Mouse (Mus musculus): Measurements from ENCODE around the gene Minos1. TPM values are rescaled to one million over a fixed set of nuclear protein-coding genes. Genes with fewer than 3 reads are reported as not detected.

Gene Minos1
- polyA plus RNA-seq, 1 experiment from 2014 or later: 852 TPM

DNA sequence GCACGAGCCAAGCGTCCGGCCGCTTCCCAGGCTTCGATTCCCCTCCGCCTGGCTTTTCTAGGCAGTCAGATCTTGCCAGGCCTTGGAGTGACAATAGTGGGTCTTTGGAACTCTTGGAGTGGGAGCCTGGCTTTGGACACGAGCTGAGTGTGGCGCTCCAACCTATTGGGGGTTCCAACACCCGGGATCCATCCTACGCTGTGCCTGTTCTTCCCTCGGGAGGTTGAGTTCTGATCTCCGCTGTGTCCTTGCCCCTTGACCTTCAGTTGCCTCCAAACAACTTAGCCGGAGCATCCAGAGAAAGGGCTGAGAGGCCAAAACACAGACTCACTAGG is 37.8 kb downstream of the Minos1 start:
- no peaks in the 10 kb centered on the region; the same call in 1 of the 2 replicates for H3K36me3 ChIP-seq (ENCODE audit: control insufficient read depth, insufficient read depth)
- H3K27me3 ChIP-seq (replicated peaks; ENCODE audit: control insufficient read depth, insufficient read depth, low read length): 0 out of 2 replicates have a peak, but pooled peaks cover 17% of the 10 kb centered on the region
- 35% methylated on average over 13 of the region's 13 CpGs for WGBS
- H3K9ac ChIP-seq (ENCODE audit: low read depth, low read length): no peak overlapping the region; the same call in 1 of the 2 replicates
- no peaks in the 10 kb centered on the region for H3K9me3 ChIP-seq (ENCODE audit: control insufficient read depth)
- TF ChIP-seq CTCF (IDR thresholded peaks at IDR 0.05; ENCODE audit: low read depth): no peak
- H3K27ac ChIP-seq (ENCODE audit: low read depth, low read length): no peak overlapping the region
- peak overlapping the region; percentile 93 for H3K4me2 ChIP-seq (replicated peaks; ENCODE audit: low read depth)
- H3K4me3 ChIP-seq (ENCODE audit: low read depth, low read length): peak overlapping the region; percentile 65
- H3K4me1 ChIP-seq (replicated peaks; ENCODE audit: control insufficient read depth, insufficient read depth, low read length): peaks cover 8% of the 10 kb centered on the region; the same call in 1 of the 2 replicates
- no peak for ATAC-seq

DNA sequence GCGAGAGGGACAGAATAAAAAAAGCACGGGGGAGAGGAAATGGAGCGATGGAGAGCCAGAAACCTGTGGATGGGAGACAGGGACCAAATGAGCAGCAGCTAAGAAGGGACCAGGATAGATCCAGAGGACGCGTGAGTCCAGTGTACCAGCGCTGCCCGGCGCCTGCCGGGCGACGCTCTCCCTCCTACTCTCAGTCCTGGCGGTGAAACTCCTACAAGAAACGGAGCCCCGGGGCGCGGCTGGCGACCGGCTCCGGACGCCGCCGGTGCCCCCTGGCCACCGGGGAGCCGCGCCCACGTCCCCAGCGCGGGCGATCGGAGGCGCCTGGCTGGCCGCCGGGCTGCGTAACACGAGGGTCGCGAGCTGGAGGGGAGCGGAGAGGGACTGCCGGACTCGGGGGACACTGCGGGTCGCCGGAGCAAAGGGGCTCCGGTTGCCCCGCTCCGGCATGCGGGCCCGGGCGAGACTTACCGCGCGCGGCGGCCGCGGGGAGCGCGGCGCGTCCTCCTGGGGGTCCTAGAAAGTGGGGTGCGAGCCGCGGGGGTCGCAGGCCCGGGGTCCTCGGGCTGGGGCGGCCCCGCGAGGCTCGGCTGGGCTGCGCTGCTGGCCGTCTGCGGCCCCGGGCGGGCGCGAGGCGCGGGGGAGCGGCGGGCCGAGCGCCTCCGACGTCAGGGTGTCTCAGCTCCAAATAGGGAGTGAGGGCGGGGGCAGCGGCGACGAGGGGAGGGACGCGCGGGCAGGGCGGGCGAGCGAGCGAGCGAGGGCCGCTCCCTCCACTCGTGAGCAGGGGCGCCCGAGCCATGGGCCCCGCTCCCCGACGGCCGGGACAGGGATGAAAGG is 38.3 kb downstream of the Minos1 start, which contains the start of gene Nbl1:
TSS of gene Nbl1 (minus strand) at position 638 of the 840 bp plus-strand sequence.
- Histone ChIP-seq H3K36me3 (ENCODE audit: control insufficient read depth, insufficient read depth) (no peaks in the 10 kb centered on the region; the same call in 1 of the 2 replicates), H3K27ac (ENCODE audit: low read depth, low read length) (no peak within 1 kb of the TSS), H3K4me3 (ENCODE audit: low read depth, low read length) (peak within 1 kb of the TSS; percentile 65), H3K4me2 (replicated peaks; ENCODE audit: low read depth) (peak within 1 kb of the TSS; percentile 93), H3K27me3 (replicated peaks; ENCODE audit: control insufficient read depth, insufficient read depth, low read length) (0 out of 2 replicates have a peak, but pooled peaks cover 17% of the 10 kb centered on the region), H3K9me3 (ENCODE audit: control insufficient read depth) (no peaks in the 10 kb centered on the region), H3K4me1 (replicated peaks; ENCODE audit: control insufficient read depth, insufficient read depth, low read length) (peaks cover 8% of the 10 kb centered on the region; the same call in 1 of the 2 replicates), H3K9ac (ENCODE audit: low read depth, low read length) (peak within 1 kb of the TSS; percentile 64)
- no peak for TF ChIP-seq CTCF (IDR thresholded peaks at IDR 0.05; ENCODE audit: low read depth)
- WGBS: under 1% methylated on average over 98 of the region's 105 CpGs
- no peak for ATAC-seq

DNA sequence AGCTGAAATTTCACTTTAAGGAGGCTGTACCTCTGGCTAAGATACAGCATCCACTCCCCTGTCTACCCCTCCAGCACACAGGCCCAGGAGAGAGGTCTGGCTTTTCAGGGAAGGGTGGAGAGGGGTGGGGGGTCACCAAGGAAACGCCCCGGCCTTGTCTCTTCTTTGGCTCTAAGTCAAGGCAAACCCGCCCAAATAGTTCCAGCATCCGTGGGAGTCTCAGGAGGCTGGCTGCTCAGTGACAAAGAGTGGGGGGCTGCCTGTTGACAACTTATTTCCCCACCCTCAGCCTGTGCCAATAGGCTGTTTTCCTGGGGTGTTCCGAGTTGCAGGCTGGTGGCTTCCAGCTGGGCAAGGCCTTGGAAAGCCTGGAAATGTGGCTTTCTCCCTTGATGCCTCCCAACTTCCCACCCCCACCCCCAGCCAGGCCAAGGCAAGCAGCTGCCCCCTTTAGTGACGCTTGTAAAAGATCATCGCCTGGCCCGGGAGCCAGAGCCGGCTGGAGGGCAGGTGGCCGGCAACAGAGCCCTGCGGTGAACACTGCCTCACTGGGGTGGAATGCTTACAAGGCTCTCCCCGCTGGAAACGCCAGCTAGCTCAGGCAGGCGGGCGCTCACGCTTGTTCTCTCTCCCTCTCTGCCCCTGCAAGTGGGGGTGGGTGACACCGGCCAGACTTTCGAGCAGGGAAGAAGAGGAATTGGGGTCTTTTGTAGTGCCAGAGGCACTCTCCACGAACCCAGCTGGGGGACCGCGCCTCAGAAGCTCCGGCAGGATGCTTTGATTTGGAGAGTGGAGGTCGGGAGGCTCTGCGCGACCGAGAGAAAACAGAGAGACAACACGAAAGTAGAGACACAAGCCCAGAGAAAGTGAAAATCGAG is 39.2 kb downstream of the Minos1 start:
- H3K27ac ChIP-seq (ENCODE audit: low read depth, low read length): no peak overlapping the region
- H3K9ac ChIP-seq (ENCODE audit: low read depth, low read length): peak overlapping the region; percentile 64; the same call in 1 of the 2 replicates
- H3K9me3 ChIP-seq (ENCODE audit: control insufficient read depth): no peaks in the 10 kb centered on the region
- H3K4me1 ChIP-seq (replicated peaks; ENCODE audit: control insufficient read depth, insufficient read depth, low read length): peaks cover 8% of the 10 kb centered on the region; the same call in 1 of the 2 replicates
- 0 out of 2 replicates have a peak, but pooled peaks cover 17% of the 10 kb centered on the region for H3K27me3 ChIP-seq (replicated peaks; ENCODE audit: control insufficient read depth, insufficient read depth, low read length)
- H3K4me2 ChIP-seq (replicated peaks; ENCODE audit: low read depth): peak overlapping the region; percentile 93
- no peaks in the 10 kb centered on the region; the same call in 1 of the 2 replicates for H3K36me3 ChIP-seq (ENCODE audit: control insufficient read depth, insufficient read depth)
- no peak for TF ChIP-seq CTCF (IDR thresholded peaks at IDR 0.05; ENCODE audit: low read depth)
- 18% methylated on average over 28 of the region's 28 CpGs for WGBS
- H3K4me3 ChIP-seq (ENCODE audit: low read depth, low read length): peak overlapping the region; percentile 65
- ATAC-seq: no peak

DNA sequence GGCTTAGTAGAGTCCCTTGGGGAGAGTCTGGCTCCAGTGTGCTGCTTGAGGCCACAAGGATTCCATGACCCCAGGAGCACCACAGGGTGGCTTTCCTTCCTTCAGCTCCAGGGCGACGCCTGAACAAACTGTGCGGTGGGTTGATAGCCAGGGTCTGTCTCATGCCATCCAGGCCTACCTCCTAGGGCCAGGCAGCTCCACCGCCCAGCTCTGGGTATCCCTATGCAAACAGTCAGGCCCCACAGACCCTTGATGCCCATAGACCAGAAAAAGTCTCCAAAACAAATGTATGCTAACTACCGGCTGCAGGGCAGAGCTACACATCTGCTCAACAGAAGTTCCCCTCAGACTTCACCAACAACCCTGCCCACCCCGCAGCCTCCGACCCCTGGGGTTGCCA is 39.8 kb downstream of the Minos1 start:
- no peak for TF ChIP-seq CTCF (IDR thresholded peaks at IDR 0.05; ENCODE audit: low read depth)
- peaks cover 8% of the 10 kb centered on the region; the same call in 1 of the 2 replicates for H3K4me1 ChIP-seq (replicated peaks; ENCODE audit: control insufficient read depth, insufficient read depth, low read length)
- no peak for ATAC-seq
- H3K36me3 ChIP-seq (ENCODE audit: control insufficient read depth, insufficient read depth): no peaks in the 10 kb centered on the region; the same call in 1 of the 2 replicates
- H3K9me3 ChIP-seq (ENCODE audit: control insufficient read depth): no peaks in the 10 kb centered on the region
- WGBS: 60% methylated on average over 7 of the region's 7 CpGs
- H3K4me2 ChIP-seq (replicated peaks; ENCODE audit: low read depth): peak overlapping the region; percentile 93
- H3K27me3 ChIP-seq (replicated peaks; ENCODE audit: control insufficient read depth, insufficient read depth, low read length): 0 out of 2 replicates have a peak, but pooled peaks cover 17% of the 10 kb centered on the region
- no peak overlapping the region for H3K27ac ChIP-seq (ENCODE audit: low read depth, low read length)
- peak overlapping the region; percentile 15 for H3K4me3 ChIP-seq (ENCODE audit: low read depth, low read length)
- H3K9ac ChIP-seq (ENCODE audit: low read depth, low read length): no peak overlapping the region

DNA sequence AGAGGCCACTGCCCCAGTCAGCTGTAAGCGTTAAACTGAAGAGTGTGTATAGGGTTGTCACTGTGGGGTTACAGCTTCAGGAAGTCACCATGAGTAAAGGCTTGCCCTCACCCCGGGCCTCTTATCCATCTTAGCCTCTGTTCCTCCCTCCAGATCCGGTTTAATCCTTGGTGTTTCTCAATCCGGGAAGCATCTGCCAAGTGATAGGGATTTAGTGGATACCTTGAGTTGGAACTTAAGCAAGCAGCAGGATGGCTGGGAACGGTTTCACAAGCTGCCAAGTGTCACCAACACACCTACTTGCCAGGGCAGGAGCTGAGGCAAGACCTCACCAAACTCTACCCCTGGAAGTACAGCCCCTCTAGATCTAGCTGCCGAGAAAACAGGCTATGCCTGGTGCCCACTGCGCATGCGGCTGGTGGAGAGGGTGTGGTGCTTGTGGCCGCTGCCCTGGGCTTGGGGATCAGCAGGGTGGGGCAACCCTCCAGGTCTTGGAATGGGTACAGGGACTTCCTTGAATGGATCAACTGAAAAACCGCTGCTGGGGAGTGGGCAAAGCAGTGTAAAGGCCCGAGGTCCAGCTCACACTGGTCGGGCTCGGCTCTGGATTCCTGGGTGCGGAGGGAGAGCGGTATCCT is 40.5 kb downstream of the Minos1 start:
- Histone ChIP-seq H3K36me3 (ENCODE audit: control insufficient read depth, insufficient read depth) (no peaks in the 10 kb centered on the region; the same call in 1 of the 2 replicates), H3K9ac (ENCODE audit: low read depth, low read length) (peak overlapping the region; percentile 28; the same call in 1 of the 2 replicates), H3K27ac (ENCODE audit: low read depth, low read length) (no peak overlapping the region), H3K4me3 (ENCODE audit: low read depth, low read length) (no peak overlapping the region), H3K4me2 (replicated peaks; ENCODE audit: low read depth) (peak overlapping the region; percentile 93), H3K27me3 (replicated peaks; ENCODE audit: control insufficient read depth, insufficient read depth, low read length) (0 out of 2 replicates have a peak, but pooled peaks cover 17% of the 10 kb centered on the region), H3K4me1 (replicated peaks; ENCODE audit: control insufficient read depth, insufficient read depth, low read length) (peaks cover 7% of the 10 kb centered on the region; the same call in 1 of the 2 replicates), H3K9me3 (ENCODE audit: control insufficient read depth) (no peaks in the 10 kb centered on the region)
- WGBS: 44% methylated on average over 15 of the region's 15 CpGs
- no peak for TF ChIP-seq CTCF (IDR thresholded peaks at IDR 0.05; ENCODE audit: low read depth)
- no peak for ATAC-seq

Data from intestine, postnatal 0 days (tissue).